Mouse (Mus musculus): ENCODE measurements around the gene Scyl3.

DNA sequence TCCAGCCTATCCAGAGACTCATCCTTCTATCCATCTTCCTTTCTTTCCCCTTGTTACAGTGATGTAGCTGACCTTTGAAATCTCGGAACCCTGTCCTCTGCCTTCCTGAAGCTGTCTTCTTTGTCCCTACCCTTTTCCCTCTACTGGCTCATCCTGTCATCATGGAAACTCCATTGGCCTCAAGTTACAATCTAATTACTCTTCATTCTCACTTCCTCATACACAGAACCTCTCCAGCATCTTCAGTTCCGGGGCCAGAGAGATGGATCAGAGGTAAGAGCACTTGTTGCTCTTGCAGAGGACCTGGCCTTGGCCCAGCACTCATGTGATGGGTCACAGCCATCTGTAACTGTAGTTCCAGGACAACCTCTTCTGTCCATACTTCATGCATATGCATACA, 28.7 kb upstream of the Scyl3 start:
- TF ChIP-seq CTCF (IDR thresholded peaks at IDR 0.05; ENCODE audit: low read depth, low read length): no peak
- no peak for TF ChIP-seq TAL1 (conservative IDR thresholded peaks at IDR 0.05; ENCODE audit: low read depth, low read length)
- TF ChIP-seq GATA1 (IDR thresholded peaks at IDR 0.05; ENCODE audit: borderline replicate concordance, low read length): no peak
- TF ChIP-seq POLR2AphosphoS5 (IDR thresholded peaks at IDR 0.05; ENCODE audit: insufficient replicate concordance, low read depth, low read length): no peak

Data from G1E (cell line).